Mouse (Mus musculus): ENCODE measurements at regions not wholly inside any gene's neighbourhood (a gene's known extent, or its start where the extent isn't known, plus 50 kb on each side); places are given as distances from the start of the nearest gene placed in this dataset.
"Not testable (repeated sequence)": the region's sequence is repeated elsewhere in the genome, so short reads cannot be mapped to it uniquely, and the experiment has no call there.

DNA sequence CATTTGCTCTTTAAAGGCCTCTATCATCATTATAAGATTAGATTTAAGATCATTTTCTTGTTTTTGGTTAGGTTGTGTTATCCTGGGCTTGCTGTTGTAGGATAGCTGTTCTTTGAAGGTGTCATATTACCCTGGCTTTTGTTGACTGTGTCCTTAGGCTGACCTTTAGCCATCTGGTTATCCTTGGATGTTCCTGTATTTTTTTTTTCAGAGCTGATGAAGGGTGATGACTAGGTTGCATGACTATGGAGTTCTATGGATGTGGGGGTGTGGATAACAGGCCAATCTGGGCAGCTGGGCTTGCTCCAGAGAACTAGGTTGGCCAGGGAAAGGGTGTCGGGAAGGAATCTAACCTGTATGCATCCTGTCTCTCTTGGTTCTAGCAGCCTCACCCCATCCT, 74.2 kb downstream of the Dmrta1 start:
- no peaks in the 10 kb centered on the region for H3K9me3 ChIP-seq (ENCODE audit: control insufficient read depth, low read length)

DNA sequence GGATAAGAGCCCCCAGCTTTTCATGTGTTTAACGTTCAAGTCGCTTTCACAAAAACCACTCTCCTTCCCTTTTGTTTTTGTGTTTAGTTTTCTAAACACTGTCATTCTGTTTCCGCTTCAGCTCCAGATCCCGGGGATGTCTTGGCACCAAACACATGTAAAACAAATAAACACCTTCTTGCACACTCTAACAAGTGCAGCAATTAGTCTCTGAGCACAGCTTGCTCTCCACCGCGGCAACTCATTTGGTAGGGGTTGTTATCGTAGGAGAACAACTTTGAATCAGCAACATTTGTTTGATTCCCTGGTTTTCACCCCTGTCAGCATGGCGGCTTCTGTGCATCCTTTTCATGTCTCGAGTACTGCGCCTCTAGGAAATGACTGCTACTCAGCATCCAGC, 97.0 kb downstream of the Dmrta1 start:
- H3K9ac ChIP-seq (ENCODE audit: low read length), result no peak overlapping the region
- H3K27ac ChIP-seq (replicated peaks; ENCODE audit: low read depth, low read length), result no peak overlapping the region
- no peak overlapping the region for H3K4me3 ChIP-seq (ENCODE audit: low read depth, low read length)
- WGBS, result 35% methylated on average over 10 of the region's 10 CpGs
- H3K36me3 ChIP-seq (ENCODE audit: control insufficient read depth, insufficient read depth, low read length), result no peaks in the 10 kb centered on the region
- ATAC-seq (ENCODE audit: insufficient number of reproducible peaks, low FRiP score, low TSS enrichment, low read depth), result no peak
- H3K27me3 ChIP-seq (ENCODE audit: control insufficient read depth, insufficient read depth, low read length), result no peaks in the 10 kb centered on the region
- H3K4me2 ChIP-seq (ENCODE audit: low read depth, severe bottlenecking), result no peak overlapping the region
- H3K9me3 ChIP-seq (ENCODE audit: control insufficient read depth, low read length), result no peaks in the 10 kb centered on the region
- no peaks in the 10 kb centered on the region for H3K4me1 ChIP-seq (ENCODE audit: control insufficient read depth, insufficient read depth, low read length)
- peak; percentile 20 for DNase-seq (ENCODE audit: low spot score)

More for the DNA sequence above, 74.2 kb downstream of the Dmrta1 start:
- Histone ChIP-seq H3K27me3 (ENCODE audit: control insufficient read depth, insufficient read depth, low read length) (no peaks in the 10 kb centered on the region), H3K27ac (replicated peaks; ENCODE audit: low read depth, low read length) (no peak overlapping the region), H3K4me2 (ENCODE audit: low read depth, severe bottlenecking) (no peak overlapping the region), H3K4me3 (ENCODE audit: low read depth, low read length) (no peak overlapping the region), H3K36me3 (ENCODE audit: control insufficient read depth, insufficient read depth, low read length) (no peaks in the 10 kb centered on the region), H3K4me1 (ENCODE audit: control insufficient read depth, insufficient read depth, low read length) (no peaks in the 10 kb centered on the region), H3K9ac (ENCODE audit: low read length) (no peak overlapping the region)
- DNase-seq (ENCODE audit: low spot score), result no peak
- 86% methylated on average over 1 of the region's 1 CpGs for WGBS
- no peak for ATAC-seq (ENCODE audit: insufficient number of reproducible peaks, low FRiP score, low TSS enrichment, low read depth)

DNA sequence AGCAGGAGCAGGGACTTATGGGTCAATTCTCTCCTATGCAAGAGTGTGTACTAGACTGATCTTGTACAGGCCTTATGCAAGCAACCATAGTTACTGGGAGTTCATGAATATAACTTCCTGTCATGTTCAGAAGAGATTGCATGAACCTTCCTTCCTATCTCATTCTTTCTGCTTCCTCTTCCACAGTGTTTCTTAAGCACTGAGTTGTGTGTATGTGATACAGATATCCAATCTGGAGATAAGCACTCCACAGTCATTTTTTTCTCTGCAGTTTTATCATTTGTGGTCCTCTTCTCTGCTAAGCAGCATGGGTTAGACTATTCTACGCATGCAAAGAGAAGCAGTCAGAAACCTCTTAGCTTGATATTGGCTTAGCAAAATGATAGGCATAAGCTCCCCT, 102.3 kb downstream of the Dmrta1 start:
- Histone ChIP-seq H3K9ac (ENCODE audit: low read length) (no peak overlapping the region), H3K4me1 (ENCODE audit: control insufficient read depth, insufficient read depth, low read length) (no peaks in the 10 kb centered on the region), H3K4me2 (ENCODE audit: low read depth, severe bottlenecking) (no peak overlapping the region), H3K27ac (replicated peaks; ENCODE audit: low read depth, low read length) (no peak overlapping the region), H3K27me3 (ENCODE audit: control insufficient read depth, insufficient read depth, low read length) (no peaks in the 10 kb centered on the region), H3K9me3 (ENCODE audit: control insufficient read depth, low read length) (no peaks in the 10 kb centered on the region), H3K36me3 (ENCODE audit: control insufficient read depth, insufficient read depth, low read length) (no peaks in the 10 kb centered on the region), H3K4me3 (ENCODE audit: low read depth, low read length) (no peak overlapping the region)
- no peak for ATAC-seq (ENCODE audit: insufficient number of reproducible peaks, low FRiP score, low TSS enrichment, low read depth)
- DNase-seq (ENCODE audit: low spot score), result no peak
- WGBS, result 88% methylated on average over 1 of the region's 1 CpGs

DNA sequence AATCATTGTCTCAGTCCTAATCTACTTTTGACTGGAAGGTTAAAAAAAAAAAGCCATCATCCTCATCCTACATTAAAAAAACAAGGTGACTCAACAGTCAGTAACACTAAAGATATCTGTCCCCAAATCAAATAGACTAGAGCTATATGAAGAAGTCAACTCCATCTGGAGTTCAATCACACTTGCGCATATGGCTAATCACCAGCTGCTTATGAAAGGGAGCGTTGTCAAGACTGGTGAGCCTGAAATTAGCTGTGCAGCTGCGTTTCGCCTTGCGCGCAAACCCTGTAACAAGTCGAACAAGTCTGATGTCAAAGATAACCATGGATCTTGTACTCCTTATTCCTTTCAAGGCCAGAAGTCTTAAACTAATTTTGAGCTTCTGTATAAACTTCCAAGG, 137.6 kb downstream of the Dmrta1 start:
- ATAC-seq (ENCODE audit: insufficient number of reproducible peaks, low FRiP score, low TSS enrichment, low read depth) (no peak), DNase-seq (ENCODE audit: low spot score) (no peak)
- Histone ChIP-seq H3K36me3 (ENCODE audit: control insufficient read depth, insufficient read depth, low read length) (no peaks in the 10 kb centered on the region), H3K4me3 (ENCODE audit: low read depth, low read length) (no peak overlapping the region), H3K9me3 (ENCODE audit: control insufficient read depth, low read length) (no peaks in the 10 kb centered on the region), H3K9ac (ENCODE audit: low read length) (no peak overlapping the region), H3K4me1 (ENCODE audit: control insufficient read depth, insufficient read depth, low read length) (no peaks in the 10 kb centered on the region), H3K4me2 (ENCODE audit: low read depth, severe bottlenecking) (no peak overlapping the region), H3K27ac (replicated peaks; ENCODE audit: low read depth, low read length) (no peak overlapping the region), H3K27me3 (ENCODE audit: control insufficient read depth, insufficient read depth, low read length) (no peaks in the 10 kb centered on the region)
- 96% methylated on average over 7 of the region's 7 CpGs for WGBS

DNA sequence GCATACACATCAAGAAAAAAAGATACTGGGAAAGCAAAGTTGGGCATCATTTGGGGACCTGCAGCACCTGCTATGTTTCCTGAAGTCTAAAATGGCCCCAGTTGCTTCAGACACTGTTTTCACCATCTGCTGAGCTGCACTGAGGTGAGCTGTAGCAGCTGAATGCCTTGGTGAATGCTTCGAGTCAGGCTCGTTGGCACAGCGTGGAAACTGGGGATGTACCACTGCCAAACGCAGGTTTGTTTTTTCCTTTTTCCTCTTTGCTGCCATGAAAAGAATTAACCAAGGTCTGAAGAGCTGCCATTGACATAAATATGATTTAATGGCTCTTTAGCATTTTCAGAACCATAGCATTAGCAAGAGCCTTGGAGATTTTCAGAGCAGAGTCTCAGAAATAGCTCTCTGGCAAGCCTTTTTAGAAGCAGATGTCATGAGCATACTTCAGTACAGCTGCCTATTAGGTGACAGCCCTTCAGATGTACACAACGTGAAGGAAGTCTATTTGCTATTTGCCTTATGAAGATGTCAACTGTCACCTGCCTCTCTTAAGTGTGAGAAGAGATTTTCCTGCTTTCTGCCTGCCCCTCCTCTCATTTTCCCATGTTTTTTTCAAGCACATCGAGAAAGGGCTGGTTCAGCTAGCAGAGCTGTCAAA, 155.4 kb downstream of the Dmrta1 start:
- H3K9ac ChIP-seq (ENCODE audit: low read length), result no peak overlapping the region
- H3K27me3 ChIP-seq (ENCODE audit: control insufficient read depth, insufficient read depth, low read length), result no peaks in the 10 kb centered on the region
- H3K4me1 ChIP-seq (ENCODE audit: control insufficient read depth, insufficient read depth, low read length), result no peaks in the 10 kb centered on the region
- H3K27ac ChIP-seq (replicated peaks; ENCODE audit: low read depth, low read length), result no peak overlapping the region
- no peaks in the 10 kb centered on the region for H3K9me3 ChIP-seq (ENCODE audit: control insufficient read depth, low read length)
- no peak overlapping the region for H3K4me2 ChIP-seq (ENCODE audit: low read depth, severe bottlenecking)
- H3K36me3 ChIP-seq (ENCODE audit: control insufficient read depth, insufficient read depth, low read length), result no peaks in the 10 kb centered on the region
- ATAC-seq (ENCODE audit: insufficient number of reproducible peaks, low FRiP score, low TSS enrichment, low read depth), result no peak
- WGBS, result 81% methylated on average over 6 of the region's 6 CpGs
- H3K4me3 ChIP-seq (ENCODE audit: low read depth, low read length), result no peak overlapping the region
- DNase-seq (ENCODE audit: low spot score), result no peak

DNA sequence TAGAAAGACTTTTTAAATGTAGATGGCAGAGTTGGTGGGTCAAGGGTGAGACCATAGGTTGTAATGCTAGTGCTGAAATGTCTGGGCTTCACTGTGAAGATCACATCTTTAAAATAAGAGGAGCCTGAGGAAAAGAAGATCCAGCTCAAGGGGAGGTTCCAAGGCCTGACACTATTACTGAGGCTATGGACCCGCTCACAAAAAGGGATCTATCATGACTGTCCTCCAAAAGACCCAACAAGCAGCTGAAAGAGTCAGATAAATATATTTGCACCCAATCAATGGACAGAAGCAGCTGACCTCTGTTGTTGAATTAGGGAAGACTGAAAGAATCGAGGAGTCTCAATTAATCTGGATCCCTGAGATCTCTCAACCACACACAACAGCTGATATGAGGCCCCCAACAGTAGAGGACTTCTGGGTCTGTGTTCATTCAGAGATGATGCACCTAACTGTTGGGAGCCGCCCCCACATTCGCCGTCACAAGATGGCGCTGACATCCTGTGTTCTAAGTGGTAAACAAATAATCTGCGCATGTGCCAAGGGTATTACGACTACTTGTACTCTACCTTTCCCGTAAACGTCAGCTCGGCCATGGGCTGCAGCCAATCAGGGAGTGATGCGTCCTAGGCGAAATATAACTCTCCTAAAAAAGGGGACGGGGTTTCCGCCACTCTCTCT, 196.3 kb downstream of the Dmrta1 start:
- H3K9me3 ChIP-seq (ENCODE audit: control insufficient read depth, low read length); H3K36me3 ChIP-seq (ENCODE audit: control insufficient read depth, insufficient read depth, low read length); H3K4me3 ChIP-seq (ENCODE audit: low read depth, low read length); H3K9ac ChIP-seq (ENCODE audit: low read length); H3K4me2 ChIP-seq (ENCODE audit: low read depth, severe bottlenecking); H3K4me1 ChIP-seq (ENCODE audit: control insufficient read depth, insufficient read depth, low read length); H3K27ac ChIP-seq (replicated peaks; ENCODE audit: low read depth, low read length); H3K27me3 ChIP-seq (ENCODE audit: control insufficient read depth, insufficient read depth, low read length): not testable (repeated sequence)
- ATAC-seq (ENCODE audit: insufficient number of reproducible peaks, low FRiP score, low TSS enrichment, low read depth) (peak; percentile 70; the same call in 1 of the 2 replicates), DNase-seq (ENCODE audit: low spot score) (peak; percentile 27)
- 33% methylated on average over 6 of the region's 15 CpGs for WGBS

DNA sequence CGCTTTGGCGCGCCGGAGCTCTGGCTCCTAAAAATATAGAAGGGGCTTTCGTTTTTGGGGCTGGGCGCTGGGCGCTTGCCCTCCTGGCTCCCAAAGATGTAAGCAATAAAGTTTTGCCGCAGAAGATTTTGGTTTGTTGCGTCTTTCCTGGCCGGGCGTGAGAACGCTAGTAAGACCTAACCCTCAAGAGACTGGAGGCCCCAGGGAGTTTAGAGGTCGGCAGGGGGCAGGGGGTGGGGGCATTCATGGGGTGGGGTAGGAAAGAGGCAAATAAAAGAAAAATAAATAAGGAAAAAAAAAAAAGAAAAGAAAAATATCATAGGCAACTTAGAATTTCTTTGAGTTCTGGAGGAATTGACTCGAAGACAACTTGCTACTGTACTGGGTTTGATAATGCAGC, 196.9 kb downstream of the Dmrta1 start:
- H3K9me3 ChIP-seq (ENCODE audit: control insufficient read depth, low read length); H3K27ac ChIP-seq (replicated peaks; ENCODE audit: low read depth, low read length); ATAC-seq (ENCODE audit: insufficient number of reproducible peaks, low FRiP score, low TSS enrichment, low read depth); H3K9ac ChIP-seq (ENCODE audit: low read length); H3K27me3 ChIP-seq (ENCODE audit: control insufficient read depth, insufficient read depth, low read length); DNase-seq (ENCODE audit: low spot score); H3K4me1 ChIP-seq (ENCODE audit: control insufficient read depth, insufficient read depth, low read length); H3K36me3 ChIP-seq (ENCODE audit: control insufficient read depth, insufficient read depth, low read length): not testable (repeated sequence)
- H3K4me3 ChIP-seq (ENCODE audit: low read depth, low read length), result peak overlapping the region; percentile 26
- 29% methylated on average over 7 of the region's 14 CpGs for WGBS
- peak overlapping the region; percentile 48 for H3K4me2 ChIP-seq (ENCODE audit: low read depth, severe bottlenecking)

DNA sequence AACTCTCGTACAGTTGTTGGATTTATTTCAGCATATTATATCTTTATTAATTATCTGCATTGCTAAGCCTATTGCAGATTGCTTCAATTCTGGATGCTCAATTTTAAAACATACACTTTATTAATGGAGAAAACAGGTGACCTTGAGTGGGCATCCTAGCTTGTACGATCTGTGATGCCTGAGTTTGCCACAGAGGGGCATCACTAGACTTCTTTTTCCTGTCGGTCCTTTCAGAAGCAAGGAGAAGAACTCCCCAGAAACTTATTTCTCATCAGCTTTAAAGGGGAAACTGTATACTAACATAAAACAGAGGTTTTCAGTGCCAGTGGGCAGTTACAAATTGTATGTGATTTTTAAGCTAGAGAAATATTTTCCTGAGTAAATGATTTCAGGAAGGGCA, 201.8 kb downstream of the Dmrta1 start:
- no peak for ATAC-seq (ENCODE audit: insufficient number of reproducible peaks, low FRiP score, low TSS enrichment, low read depth)
- Histone ChIP-seq H3K9ac (ENCODE audit: low read length) (no peak overlapping the region), H3K9me3 (ENCODE audit: control insufficient read depth, low read length) (no peaks in the 10 kb centered on the region), H3K36me3 (ENCODE audit: control insufficient read depth, insufficient read depth, low read length) (no peaks in the 10 kb centered on the region), H3K4me2 (ENCODE audit: low read depth, severe bottlenecking) (no peak overlapping the region), H3K27ac (replicated peaks; ENCODE audit: low read depth, low read length) (no peak overlapping the region), H3K4me3 (ENCODE audit: low read depth, low read length) (no peak overlapping the region), H3K4me1 (ENCODE audit: control insufficient read depth, insufficient read depth, low read length) (no peaks in the 10 kb centered on the region), H3K27me3 (ENCODE audit: control insufficient read depth, insufficient read depth, low read length) (no peaks in the 10 kb centered on the region)
- no peak for DNase-seq (ENCODE audit: low spot score)
- 54% methylated on average over 3 of the region's 3 CpGs for WGBS

DNA sequence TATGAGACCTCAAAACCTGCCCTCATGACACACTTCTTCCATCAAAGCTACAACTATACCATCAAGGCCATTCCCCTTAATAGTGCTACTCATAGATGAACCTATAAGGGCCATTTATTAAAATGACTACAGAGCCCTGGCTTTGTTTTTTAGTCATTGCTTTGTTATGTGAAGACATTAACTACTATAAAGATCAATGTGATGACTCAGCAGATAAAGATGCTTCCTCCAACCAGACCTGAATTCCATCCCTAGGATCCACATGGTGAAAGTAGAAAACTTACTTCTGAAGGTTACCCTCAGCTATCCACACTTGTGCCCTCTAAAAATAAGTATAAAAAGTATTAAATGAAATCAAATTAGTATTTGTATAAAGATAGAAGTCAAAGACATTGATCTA, 230.4 kb downstream of the Dmrta1 start:
- no peak for DNase-seq (ENCODE audit: low spot score)
- Histone ChIP-seq H3K4me3 (ENCODE audit: low read depth, low read length) (no peak overlapping the region), H3K36me3 (ENCODE audit: control insufficient read depth, insufficient read depth, low read length) (no peaks in the 10 kb centered on the region), H3K4me1 (ENCODE audit: control insufficient read depth, insufficient read depth, low read length) (no peaks in the 10 kb centered on the region), H3K27ac (replicated peaks; ENCODE audit: low read depth, low read length) (no peak overlapping the region), H3K27me3 (ENCODE audit: control insufficient read depth, insufficient read depth, low read length) (no peaks in the 10 kb centered on the region), H3K9me3 (ENCODE audit: control insufficient read depth, low read length) (no peaks in the 10 kb centered on the region), H3K4me2 (ENCODE audit: low read depth, severe bottlenecking) (no peak overlapping the region), H3K9ac (ENCODE audit: low read length) (no peak overlapping the region)
- ATAC-seq (ENCODE audit: insufficient number of reproducible peaks, low FRiP score, low TSS enrichment, low read depth), result no peak
